In genomic region chr15:31155141-31155540, GRCm38 (mm10) we compare ENCODE assay signal across 14 mouse cellular contexts.
DNase-seq lines count a peak whose midpoint lies in the region; ATAC-seq lines count a peak whose summit lies in the region.
"Had no signal": no experiment of that assay in that cellular context is flagged by ENCODE, and none has a peak within 500 bp of the region (broad histone marks: within the 10 kb centered on the region; RNA-seq: fewer than 3 reads in every experiment).

No protein-coding gene starts in this region.

- peak; percentile 83 for ATAC-seq in limb, embryonic 13.5 days (ENCODE audit: low FRiP score, low read depth)
- ATAC-seq: midbrain, embryonic 15.5 days had no signal

- no peaks in the 10 kb centered on the region for H3K36me3 ChIP-seq in limb, embryonic 13.5 days
- H3K36me3 ChIP-seq: hindbrain, embryonic 12.5 days; midbrain, embryonic 15.5 days; stomach, embryonic 15.5 days had no signal

- peaks cover 4% of the 10 kb centered on the region for H3K27me3 ChIP-seq in limb, embryonic 13.5 days
- H3K27me3 ChIP-seq: hindbrain, embryonic 12.5 days; midbrain, embryonic 15.5 days; stomach, embryonic 15.5 days had no signal

- H3K9me3 ChIP-seq in limb, embryonic 13.5 days: no peaks in the 10 kb centered on the region
- H3K9me3 ChIP-seq: hindbrain, embryonic 12.5 days; midbrain, embryonic 15.5 days; stomach, embryonic 15.5 days had no signal

- no peak overlapping the region for H3K9ac ChIP-seq in limb, embryonic 13.5 days
- H3K9ac ChIP-seq: hindbrain, embryonic 12.5 days; midbrain, embryonic 15.5 days; stomach, embryonic 15.5 days had no signal

- intact Hi-C loops in left cerebral cortex, postnatal 4 days (cut with DNase I): no loop called here

- H3K4me3 ChIP-seq in limb, embryonic 13.5 days: no peak overlapping the region
- H3K4me3 ChIP-seq: hindbrain, embryonic 12.5 days; midbrain, embryonic 15.5 days; stomach, embryonic 15.5 days had no signal

- H3K4me1 ChIP-seq in limb, embryonic 13.5 days: peaks cover 13% of the 10 kb centered on the region
- H3K4me1 ChIP-seq: stomach, embryonic 15.5 days had no signal

- no peak overlapping the region for H3K27ac ChIP-seq in limb, embryonic 13.5 days
- H3K27ac ChIP-seq: hindbrain, embryonic 12.5 days; midbrain, embryonic 15.5 days; stomach, embryonic 15.5 days had no signal

- peak; percentile 26 to 27 for DNase-seq in cerebellum, postnatal 10 days
- DNase-seq in cerebellum, adult 18-20 months: no peak
- DNase-seq in left cerebral cortex, postnatal 4 days: peak; percentile 17
- no peak for DNase-seq in left cerebral cortex, adult 18-20 months (ENCODE audit: low spot score in 2 of 2)
- DNase-seq in embryo, embryonic 9.5 days (ENCODE audit: extremely low spot score): peak; percentile 31
- DNase-seq in liver: no peak
- DNase-seq in adrenal gland, postnatal 36 days: no peak
- DNase-seq: cerebellum, adult 9-11 months; lung, postnatal 14 days; right cerebral cortex, postnatal 25 days had no signal

- peak overlapping the region; percentile 46 for H3K4me2 ChIP-seq in limb, embryonic 13.5 days (replicated peaks)
- H3K4me2 ChIP-seq: hindbrain, embryonic 12.5 days; midbrain, embryonic 15.5 days; stomach, embryonic 15.5 days had no signal

- WGBS in limb, embryonic 13.5 days: 12% methylated on average over 9 of the region's 9 CpGs

Comparison
In these comparisons a context has a peak if more than half of its experiments do, and no peak if none do; other contexts are left out.
1. DNase-seq: peak in cerebellum, postnatal 10 days (2 of 2), left cerebral cortex, postnatal 4 days (single experiment) and embryo, embryonic 9.5 days (single experiment); none in cerebellum, adult 18-20 months (0 of 2), left cerebral cortex, adult 18-20 months (0 of 2), liver (single experiment) and adrenal gland, postnatal 36 days (0 of 2).